Mouse (Mus musculus) MEL (cell line): Measurements from ENCODE around the gene Letmd1. TPM values are rescaled to one million over a fixed set of nuclear protein-coding genes. Genes with fewer than 3 reads are reported as not detected.
"Not testable (repeated sequence)": the region's sequence is repeated elsewhere in the genome, so short reads cannot be mapped to it uniquely, and the experiment has no call there.

Experiments
- DNase-seq: peaks from one replicate; pipeline ENCODE4 v3.0.0; 2011; ENCODE audit warnings: low read depth, low spot score
- H3K27ac ChIP-seq: 2 replicates; pipeline ENCODE4 v1.5.1; 2012; ENCODE audit warnings: low read depth, mild to moderate bottlenecking, control low read depth, low read length, moderate library complexity; ENCODE audit not compliant: control insufficient read depth
- H3K27me3 ChIP-seq, 2 experiments: fragments of 150-350 bp in 1 of 2; sonication (generic) in 1 of 2; 2 replicates each; pipeline ENCODE4 v1.6.1; 2012; ENCODE audit warnings: low read length in 2 of 2, mild to moderate bottlenecking in 2 of 2, improper control_type of control experiment in 1 of 2, moderate library complexity in 1 of 2; ENCODE audit not compliant: insufficient read depth in 2 of 2, control insufficient read depth in 1 of 2
- H3K36me3 ChIP-seq, 2 experiments: 2 replicates each; pipeline ENCODE4 v1.6.1; 2012 to 2014; ENCODE audit warnings: low read length in 2 of 2, improper control_type of control experiment in 1 of 2, inconsistent platforms in 1 of 2, mild to moderate bottlenecking in 1 of 2; ENCODE audit not compliant: insufficient read depth in 2 of 2, control insufficient read depth in 1 of 2
- H3K4me1 ChIP-seq, 2 experiments: fragments of 150-350 bp in 1 of 2; sonication (generic) in 1 of 2; 2 replicates each; pipeline ENCODE4 v1.6.1; 2012; ENCODE audit warnings: low read length in 2 of 2, improper control_type of control experiment in 1 of 2, mild to moderate bottlenecking in 1 of 2; ENCODE audit not compliant: insufficient read depth in 2 of 2, control insufficient read depth in 1 of 2
- H3K4me3 ChIP-seq, 2 experiments: fragments of 150-350 bp in 1 of 2; sonication (generic) in 1 of 2; 2 replicates each; pipeline ENCODE4 v1.5.1; 2012; ENCODE audit warnings: low read depth in 2 of 2, low read length in 2 of 2, mild to moderate bottlenecking in 2 of 2, moderate library complexity in 2 of 2, control low read depth in 1 of 2, improper control_type of control experiment in 1 of 2; ENCODE audit not compliant: control insufficient read depth in 1 of 2, insufficient read depth in 1 of 2
- H3K79me2 ChIP-seq: 2 replicates; pipeline ENCODE4 v1.6.1; 2012; ENCODE audit warnings: mild to moderate bottlenecking, low read length, moderate library complexity; ENCODE audit not compliant: control insufficient read depth, poor library complexity, insufficient read depth
- H3K9ac ChIP-seq: 2 replicates; pipeline ENCODE4 v1.6.1; 2012; ENCODE audit warnings: low read depth, mild to moderate bottlenecking, control low read depth, low read length, moderate library complexity; ENCODE audit not compliant: control insufficient read depth, poor library complexity, severe bottlenecking
- H3K9me3 ChIP-seq: fragments of 150-350 bp; sonication (generic); replicated peaks from 2 replicates; pipeline ENCODE4 v1.6.1; 2012; ENCODE audit warnings: mild to moderate bottlenecking, low read length, improper control_type of control experiment, moderate library complexity; ENCODE audit not compliant: insufficient read depth
- E2F4 ChIP-seq: IDR thresholded peaks from 2 replicates; pipeline ENCODE4 v1.6.1; 2011; ENCODE audit warnings: low read depth, low read length, improper control_type of control experiment, borderline replicate concordance
- ELF1 ChIP-seq: IDR thresholded peaks from 2 replicates; pipeline ENCODE4 v1.6.1; 2014; ENCODE audit warnings: low read depth, mild to moderate bottlenecking, inconsistent platforms, low read length, improper control_type of control experiment, moderate library complexity
- ETS1 ChIP-seq: IDR thresholded peaks from 2 replicates; pipeline ENCODE4 v1.6.1; 2012; ENCODE audit warnings: low read depth, mild to moderate bottlenecking, inconsistent platforms, low read length, improper control_type of control experiment, moderate library complexity
- HCFC1 ChIP-seq: IDR thresholded peaks from 2 replicates; pipeline ENCODE4 v1.6.1; 2012; ENCODE audit warnings: low read depth, mild to moderate bottlenecking, inconsistent platforms, low read length, improper control_type of control experiment, moderate library complexity
- JUND ChIP-seq: IDR thresholded peaks from 2 replicates; pipeline ENCODE4 v1.6.1; 2011; ENCODE audit warnings: low read depth, mild to moderate bottlenecking, improper control_type of control experiment, low read length
- MAX ChIP-seq: IDR thresholded peaks from 2 replicates; pipeline ENCODE4 v1.6.1; 2011; ENCODE audit warnings: low read length, improper control_type of control experiment
- MEF2A ChIP-seq: IDR thresholded peaks from 2 replicates; pipeline ENCODE4 v1.6.1; 2014; ENCODE audit warnings: low read depth, mild to moderate bottlenecking, inconsistent platforms, low read length, improper control_type of control experiment; ENCODE audit not compliant: poor library complexity, insufficient replicate concordance, severe bottlenecking; ENCODE audit errors: extremely low read depth
- MXI1 ChIP-seq: IDR thresholded peaks from 2 replicates; pipeline ENCODE4 v1.6.1; 2011; ENCODE audit warnings: mild to moderate bottlenecking, low read depth, low read length, improper control_type of control experiment
- NRF1 ChIP-seq: IDR thresholded peaks from 2 replicates; pipeline ENCODE4 v1.6.1; 2014; ENCODE audit warnings: low read depth, mild to moderate bottlenecking, inconsistent platforms, low read length, improper control_type of control experiment, moderate library complexity; ENCODE audit not compliant: poor library complexity, insufficient read depth, severe bottlenecking
- POLR2A ChIP-seq, 2 experiments: IDR thresholded peaks; 2 replicates each; pipeline ENCODE4 v1.6.1; 2011 to 2012; ENCODE audit warnings: low read length in 2 of 2, mild to moderate bottlenecking in 2 of 2, control low read depth in 1 of 2, improper control_type of control experiment in 1 of 2, low read depth in 1 of 2, moderate library complexity in 1 of 2; ENCODE audit not compliant: control insufficient read depth in 1 of 2, insufficient read depth in 1 of 2, poor library complexity in 1 of 2
- POLR2AphosphoS2 ChIP-seq: IDR thresholded peaks from 2 replicates; pipeline ENCODE4 v1.6.1; 2011; ENCODE audit warnings: low read length, improper control_type of control experiment
- RAD21 ChIP-seq: IDR thresholded peaks from 2 replicates; pipeline ENCODE4 v1.6.1; 2011; ENCODE audit warnings: mild to moderate bottlenecking, low read depth, low read length, improper control_type of control experiment
- RCOR1 ChIP-seq: IDR thresholded peaks from 2 replicates; pipeline ENCODE4 v1.6.1; 2012; ENCODE audit warnings: low read depth, mild to moderate bottlenecking, inconsistent platforms, low read length, improper control_type of control experiment
- SIN3A ChIP-seq: IDR thresholded peaks from 2 replicates; pipeline ENCODE4 v1.6.1; 2012; ENCODE audit warnings: low read length, improper control_type of control experiment, inconsistent platforms
- TAL1 ChIP-seq: IDR thresholded peaks from 2 replicates; pipeline ENCODE4 v1.6.1; 2012; ENCODE audit warnings: mild to moderate bottlenecking, inconsistent platforms, low read length, moderate library complexity, mixed read lengths
- TBP ChIP-seq: IDR thresholded peaks from 2 replicates; pipeline ENCODE4 v1.8.0; 2011; ENCODE audit warnings: low read depth, low read length, improper control_type of control experiment
- TCF12 ChIP-seq: IDR thresholded peaks from 2 replicates; pipeline ENCODE4 v1.6.1; 2014; ENCODE audit warnings: low read depth, mild to moderate bottlenecking, inconsistent platforms, low read length, improper control_type of control experiment, moderate library complexity
- UBTF ChIP-seq: IDR thresholded peaks from 2 replicates; pipeline ENCODE4 v1.6.1; 2012; ENCODE audit warnings: low read depth, mild to moderate bottlenecking, inconsistent platforms, low read length, improper control_type of control experiment, moderate library complexity, borderline replicate concordance; ENCODE audit not compliant: insufficient read depth
- USF1 ChIP-seq: IDR thresholded peaks from 2 replicates; pipeline ENCODE4 v1.6.1; 2014; ENCODE audit warnings: low read depth, mild to moderate bottlenecking, inconsistent platforms, low read length, improper control_type of control experiment, moderate library complexity
- ZMIZ1 ChIP-seq: IDR thresholded peaks from 2 replicates; pipeline ENCODE4 v1.6.1; 2012; ENCODE audit warnings: low read depth, mild to moderate bottlenecking, inconsistent platforms, low read length, improper control_type of control experiment, moderate library complexity
- ZNF384 ChIP-seq: IDR thresholded peaks from 2 replicates; pipeline ENCODE4 v1.6.1; 2012; ENCODE audit warnings: low read depth, mild to moderate bottlenecking, inconsistent platforms, low read length, improper control_type of control experiment
- polyA plus RNA-seq, 2 experiments: library from polyadenylated mRNA; stranded (reverse) in 1 of 2; unstranded in 1 of 2; fragments of >175 nt in 1 of 2; fragments of >200 nt in 1 of 2; gene quantifications; 2 replicates each; pipeline versions ENCODE4 v1.2.1 to v1.2.4; 2012; ENCODE audit warnings: low replicate concordance in 2 of 2, low read depth in 1 of 2; ENCODE audit not compliant: insufficient read length in 2 of 2, insufficient read depth in 1 of 2, missing spikeins in 1 of 2
- total RNA-seq: library from RNA; depleted of rRNA; stranded (reverse); fragments of 300-350 nt; gene quantifications from 2 replicates; pipeline ENCODE4 v1.2.3, GENCODE M21; 2012

Letmd1 gene
- total and polyA plus RNA-seq, 3 experiments = 38.8 to 277 (median 64.3) TPM

GRCm38 (mm10) chr15:100421758-100422197 is 47.0 kb upstream of the Letmd1 start, which contains the start of gene Gm5475:
Gene Gm5475, plus strand, starts transcription at chr15:100422147.
- Histone ChIP-seq H3K4me3 (peak within 1 kb of the TSS; percentile 85 to 98), H3K36me3 (peaks cover 8 to 36% of the 10 kb centered on the region in 2 experiments; a peak in 3 of 4 replicates), H3K9ac (peak within 1 kb of the TSS; percentile 96), H3K27ac (peak within 1 kb of the TSS; percentile 94), H3K79me2 (peaks cover 54% of the 10 kb centered on the region), H3K4me1 (peaks cover 33 to 40% of the 10 kb centered on the region in 2 experiments)
- not testable (repeated sequence) for H3K9me3 ChIP-seq, DNase-seq, H3K27me3 ChIP-seq
- 0 out of 2 replicates have a peak, but pooled peaks have one; percentile 30 for TF ChIP-seq HCFC1

GRCm38 (mm10) chr15:100422476-100422875 is 46.3 kb upstream of the Letmd1 start:
- peak overlapping the region; percentile 96 for H3K9ac ChIP-seq
- H3K4me3 ChIP-seq = peak overlapping the region; percentile 85 to 98
- peak overlapping the region; percentile 44 for H3K27ac ChIP-seq
- H3K4me1 ChIP-seq = peaks cover 33 to 37% of the 10 kb centered on the region in 2 experiments
- H3K9me3 ChIP-seq = no peaks in the 10 kb centered on the region
- peak; percentile 84; the same call in 1 of the 2 replicates for TF ChIP-seq UBTF
- TF ChIP-seq TCF12 = no peak
- TF ChIP-seq, all 39 proteins: peak for 1
- peaks cover 7 to 34% of the 10 kb centered on the region in 2 experiments; a peak in 3 of 4 replicates for H3K36me3 ChIP-seq
- H3K27me3 ChIP-seq = no peaks in the 10 kb centered on the region
- peaks cover 48% of the 10 kb centered on the region for H3K79me2 ChIP-seq
- peak; percentile 64 for DNase-seq

GRCm38 (mm10) chr15:100422899-100423860 is 45.6 kb upstream of the Letmd1 start:
- H3K27me3 ChIP-seq = no peaks in the 10 kb centered on the region
- peak overlapping the region; percentile 44 for H3K27ac ChIP-seq
- DNase-seq = peak; percentile 98
- no peaks in the 10 kb centered on the region for H3K9me3 ChIP-seq
- peaks cover 2 to 29% of the 10 kb centered on the region in 2 experiments; a peak in 2 of 4 replicates for H3K36me3 ChIP-seq
- peak overlapping the region; percentile 85 to 98 for H3K4me3 ChIP-seq
- H3K79me2 ChIP-seq = peaks cover 42% of the 10 kb centered on the region
- peak overlapping the region; percentile 96 for H3K9ac ChIP-seq
- peaks cover 27 to 31% of the 10 kb centered on the region in 2 experiments for H3K4me1 ChIP-seq
- no peak for TF ChIP-seq RAD21
- TF ChIP-seq MEF2A = peak; percentile 6; the same call in 1 of the 2 replicates
- TF ChIP-seq MAX = peak; percentile 6; the same call in 1 of the 2 replicates
- no peak for TF ChIP-seq E2F4
- 0 out of 2 replicates have a peak, but pooled peaks have one; percentile 6 for TF ChIP-seq ELF1
- peak; percentile 83 for TF ChIP-seq SIN3A
- TF ChIP-seq POLR2AphosphoS2 = peak; percentile 86; the same call in 1 of the 2 replicates
- peak; percentile 98 to 99 for TF ChIP-seq POLR2A (IDR thresholded peaks at IDR 0.05; ENCODE audit: control insufficient read depth in 1 of 2, insufficient read depth in 1 of 2, low read depth in 1 of 2, low read length in 2 of 2, poor library complexity in 1 of 2)
- no peak for TF ChIP-seq RCOR1
- TF ChIP-seq JUND = no peak
- TF ChIP-seq USF1 = peak; percentile 56; the same call in 1 of the 2 replicates
- peak; percentile 88 for TF ChIP-seq HCFC1
- peak; percentile 81 for TF ChIP-seq ZMIZ1
- TF ChIP-seq ZNF384 = peak; percentile 68
- TF ChIP-seq NRF1 = peak; percentile 50; the same call in 1 of the 2 replicates
- no peak for TF ChIP-seq TAL1
- TF ChIP-seq MXI1 = peak; percentile 85
- no peak for TF ChIP-seq ETS1
- TF ChIP-seq UBTF = no peak
- peak; percentile 60 for TF ChIP-seq TBP
- peak; percentile 70 for TF ChIP-seq TCF12
